Mouse (Mus musculus): ENCODE data around the gene Idh3b.

The Idh3b gene

DNA sequence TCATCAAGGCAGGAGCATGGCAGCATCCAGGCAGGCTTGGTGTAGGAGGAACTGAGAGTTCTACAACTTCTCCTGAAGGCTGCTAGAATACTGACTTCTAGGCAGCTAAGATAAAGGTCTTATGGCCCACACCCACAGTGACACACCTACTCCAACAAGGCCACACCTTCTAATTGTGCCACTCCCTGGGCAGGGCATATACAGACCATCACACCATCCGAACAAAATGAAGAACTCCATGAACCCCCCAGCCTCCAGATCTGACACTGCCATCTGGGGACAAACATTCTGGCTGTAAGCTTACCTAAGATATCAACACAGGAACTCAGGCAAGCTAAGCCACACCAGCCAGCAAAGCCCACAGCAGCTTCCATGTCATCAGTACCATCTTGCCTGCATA lies 18.8 kb downstream of the Idh3b start:
- DNase-seq (ENCODE audit: low spot score in 2 of 2): no peak

DNA sequence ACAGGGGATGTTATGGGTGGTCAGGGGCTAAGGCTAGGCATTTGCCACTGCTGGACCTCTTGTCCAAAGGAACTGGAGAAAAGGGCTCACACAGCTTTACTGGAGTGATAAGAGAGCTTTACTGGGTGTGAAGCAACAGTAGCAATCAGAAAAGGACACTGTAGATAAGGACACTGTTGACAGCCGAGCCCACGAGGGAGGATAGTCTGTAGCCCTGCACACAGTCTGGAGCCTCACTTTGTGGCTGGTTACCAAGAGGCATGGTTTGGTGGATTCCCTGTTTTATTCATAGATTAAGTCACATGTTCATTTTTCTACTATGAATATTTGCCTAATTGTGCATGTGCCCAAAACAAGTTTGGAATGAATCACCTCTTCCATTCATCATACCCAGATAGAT lies 21.9 kb downstream of the Idh3b start:
- no peak for DNase-seq (ENCODE audit: low spot score in 2 of 2)

DNA sequence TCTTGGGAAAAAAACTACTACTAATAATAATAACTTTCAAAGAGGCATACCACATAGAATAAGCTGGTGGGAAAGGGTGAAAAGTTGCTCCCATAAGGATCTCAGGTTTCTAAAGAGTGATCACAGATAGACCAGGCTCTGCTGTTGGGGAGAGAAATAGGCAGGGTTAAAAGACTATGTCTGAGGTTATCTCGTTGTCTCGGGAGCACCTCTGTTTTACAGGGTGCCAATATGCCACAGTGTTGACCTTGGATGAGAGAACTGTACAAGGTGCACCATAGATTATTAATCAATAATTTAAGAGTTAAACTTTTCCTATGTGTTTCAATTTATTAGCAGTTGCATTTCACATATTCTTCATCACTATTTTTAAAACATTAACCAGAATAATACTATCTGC lies 22.4 kb downstream of the Idh3b start:
- DNase-seq (ENCODE audit: low spot score in 2 of 2): no peak

DNA sequence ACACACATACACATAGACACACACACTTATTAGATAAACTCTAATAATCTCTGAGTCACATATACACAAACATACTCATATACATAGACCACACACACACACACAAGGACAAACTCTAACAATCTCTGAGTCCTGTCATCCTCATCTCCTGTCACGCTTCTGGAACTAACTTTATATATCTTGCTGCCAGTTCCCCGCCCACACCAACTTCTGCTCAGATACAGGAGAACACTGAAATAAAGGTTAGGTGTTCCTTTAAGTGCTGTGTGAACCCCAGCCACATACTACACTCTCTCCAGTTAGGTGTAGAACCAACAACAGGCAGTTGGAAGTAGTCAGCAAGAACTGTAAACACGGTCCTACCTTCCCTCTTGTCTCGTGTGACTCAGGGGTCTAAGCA lies 23.5 kb downstream of the Idh3b start:
- DNase-seq (ENCODE audit: low spot score in 2 of 2): no peak

DNA sequence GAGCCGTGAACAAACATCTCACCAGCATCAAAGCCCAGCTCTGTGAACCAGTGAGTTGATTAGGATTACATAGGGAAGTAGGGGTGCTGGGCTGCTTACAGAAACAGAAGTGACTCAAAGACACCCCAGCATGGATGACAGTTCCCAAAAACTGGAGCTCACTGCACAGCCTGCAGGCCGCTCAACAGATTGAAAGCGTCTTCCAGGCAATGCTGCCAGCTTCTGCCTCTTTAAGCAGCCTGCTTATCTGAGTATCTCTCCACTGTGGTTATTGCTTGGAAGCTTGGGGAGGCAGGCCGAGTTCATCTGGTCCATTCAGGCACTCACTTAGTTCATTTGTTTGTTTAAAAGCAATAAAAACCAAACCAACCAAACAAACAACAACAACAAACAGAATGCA lies 27.6 kb downstream of the Idh3b start:
- no peak for DNase-seq (ENCODE audit: low spot score in 2 of 2)

DNA sequence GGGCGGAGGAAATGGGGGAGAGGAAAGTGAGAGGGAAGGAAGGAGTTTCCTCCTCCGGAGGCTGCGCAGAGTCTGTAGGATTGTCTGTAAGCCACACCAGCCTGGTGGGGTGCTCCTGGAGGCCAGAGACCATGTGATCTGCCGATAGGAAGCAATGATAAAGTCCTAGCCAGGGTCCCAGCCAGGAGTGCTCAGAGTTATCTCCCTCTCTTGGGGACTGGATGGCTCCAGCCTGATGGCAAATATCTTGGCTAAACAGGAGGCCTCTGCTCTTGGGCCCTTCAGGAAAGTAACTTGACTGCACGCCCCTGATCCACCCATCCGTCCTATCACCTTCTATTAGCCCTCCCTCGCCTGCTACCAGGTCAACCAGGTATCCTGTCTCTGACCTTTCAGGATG lies 36.1 kb downstream of the Idh3b start:
- DNase-seq (ENCODE audit: low spot score in 2 of 2): no peak

DNA sequence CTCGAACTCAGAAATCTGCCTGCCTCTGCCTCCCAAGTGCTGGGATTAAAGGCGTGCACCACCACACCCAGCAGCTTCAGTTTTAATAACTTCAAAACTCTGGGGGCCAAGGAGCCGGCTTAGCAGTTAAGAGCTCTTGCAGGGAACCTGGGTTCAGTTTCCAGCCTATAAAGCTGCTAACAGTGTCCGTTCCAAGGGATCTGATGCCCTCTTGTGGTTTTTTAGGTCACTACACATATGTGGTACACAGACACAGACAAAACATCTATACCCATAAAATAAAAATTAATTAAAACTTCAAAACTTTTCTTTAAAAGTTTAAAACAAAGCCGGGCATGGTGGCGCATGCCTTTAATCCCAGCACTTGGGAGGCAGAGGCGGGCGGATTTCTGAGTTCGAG lies 37.4 kb downstream of the Idh3b start:
- no peak for DNase-seq (ENCODE audit: low spot score in 2 of 2)

Measured in frontal cortex, postnatal 14 days (tissue).